Mouse (Mus musculus): ENCODE measurements around the gene Ovca2. TPM values are rescaled to one million over a fixed set of nuclear protein-coding genes. Genes with fewer than 3 reads are reported as not detected.

Gene Ovca2
- total RNA-seq, 1 experiment from 2014 or later: 17.1 TPM

GRCm38 (mm10) chr11:75200935-75201334 is 22.3 kb upstream of the Ovca2 start:
- ATAC-seq (replicated peaks in 1 of 2; ENCODE audit: insufficient read depth in 1 of 2, low FRiP score in 2 of 2, low TSS enrichment in 1 of 2, low read depth in 1 of 2, poor library complexity in 2 of 2, severe bottlenecking in 2 of 2): no peak

GRCm38 (mm10) chr11:75199951-75200350 is 21.3 kb upstream of the Ovca2 start:
- no peak for ATAC-seq (replicated peaks in 1 of 2; ENCODE audit: insufficient read depth in 1 of 2, low FRiP score in 2 of 2, low TSS enrichment in 1 of 2, low read depth in 1 of 2, poor library complexity in 2 of 2, severe bottlenecking in 2 of 2)

- no peak for ATAC-seq (replicated peaks in 1 of 2; ENCODE audit: insufficient read depth in 1 of 2, low FRiP score in 2 of 2, low TSS enrichment in 1 of 2, low read depth in 1 of 2, poor library complexity in 2 of 2, severe bottlenecking in 2 of 2)
Observed at GRCm38 (mm10) chr11:75198792-75199191, 20.2 kb upstream of the Ovca2 start.

- no peak for ATAC-seq (replicated peaks in 1 of 2; ENCODE audit: insufficient read depth in 1 of 2, low FRiP score in 2 of 2, low TSS enrichment in 1 of 2, low read depth in 1 of 2, poor library complexity in 2 of 2, severe bottlenecking in 2 of 2)
Observed at GRCm38 (mm10) chr11:75197956-75198355, 19.3 kb upstream of the Ovca2 start.

- no peak for ATAC-seq (replicated peaks in 1 of 2; ENCODE audit: insufficient read depth in 1 of 2, low FRiP score in 2 of 2, low TSS enrichment in 1 of 2, low read depth in 1 of 2, poor library complexity in 2 of 2, severe bottlenecking in 2 of 2)
Observed at GRCm38 (mm10) chr11:75196131-75196530, 17.5 kb upstream of the Ovca2 start.

- ATAC-seq (replicated peaks in 1 of 2; ENCODE audit: insufficient read depth in 1 of 2, low FRiP score in 2 of 2, low TSS enrichment in 1 of 2, low read depth in 1 of 2, poor library complexity in 2 of 2, severe bottlenecking in 2 of 2): no peak
Observed at GRCm38 (mm10) chr11:75194850-75195461, 16.3 kb upstream of the Ovca2 start.

GRCm38 (mm10) chr11:75194121-75194849 is 15.7 kb upstream of the Ovca2 start:
- ATAC-seq (replicated peaks in 1 of 2; ENCODE audit: insufficient read depth in 1 of 2, low FRiP score in 2 of 2, low TSS enrichment in 1 of 2, low read depth in 1 of 2, poor library complexity in 2 of 2, severe bottlenecking in 2 of 2): no peak

- ATAC-seq (replicated peaks in 1 of 2; ENCODE audit: insufficient read depth in 1 of 2, low FRiP score in 2 of 2, low TSS enrichment in 1 of 2, low read depth in 1 of 2, poor library complexity in 2 of 2, severe bottlenecking in 2 of 2): no peak
Observed at GRCm38 (mm10) chr11:75193256-75194071, 14.8 kb upstream of the Ovca2 start, which contains the start of gene Rtn4rl1. Gene Rtn4rl1 (plus strand): TSS chr11:75193783.

GRCm38 (mm10) chr11:75192336-75193214 is 13.9 kb upstream of the Ovca2 start:
- peak; percentile 56 to 68 for ATAC-seq (replicated peaks in 1 of 2; ENCODE audit: insufficient read depth in 1 of 2, low FRiP score in 2 of 2, low TSS enrichment in 1 of 2, low read depth in 1 of 2, poor library complexity in 2 of 2, severe bottlenecking in 2 of 2)

- ATAC-seq (replicated peaks in 1 of 2; ENCODE audit: insufficient read depth in 1 of 2, low FRiP score in 2 of 2, low TSS enrichment in 1 of 2, low read depth in 1 of 2, poor library complexity in 2 of 2, severe bottlenecking in 2 of 2): no peak
Observed at GRCm38 (mm10) chr11:75191841-75192240, 13.2 kb upstream of the Ovca2 start.

- no peak for ATAC-seq (replicated peaks in 1 of 2; ENCODE audit: insufficient read depth in 1 of 2, low FRiP score in 2 of 2, low TSS enrichment in 1 of 2, low read depth in 1 of 2, poor library complexity in 2 of 2, severe bottlenecking in 2 of 2)
Observed at GRCm38 (mm10) chr11:75190905-75191441, 12.3 kb upstream of the Ovca2 start, which contains the start of gene Dph1. Gene Dph1 (minus strand): TSS chr11:75191241.

- ATAC-seq (replicated peaks in 1 of 2; ENCODE audit: insufficient read depth in 1 of 2, low FRiP score in 2 of 2, low TSS enrichment in 1 of 2, low read depth in 1 of 2, poor library complexity in 2 of 2, severe bottlenecking in 2 of 2): peak; percentile 86 to 89
Observed at GRCm38 (mm10) chr11:75190371-75190724, 11.7 kb upstream of the Ovca2 start.

GRCm38 (mm10) chr11:75189713-75190370 is 11.2 kb upstream of the Ovca2 start:
- ATAC-seq (replicated peaks in 1 of 2; ENCODE audit: insufficient read depth in 1 of 2, low FRiP score in 2 of 2, low TSS enrichment in 1 of 2, low read depth in 1 of 2, poor library complexity in 2 of 2, severe bottlenecking in 2 of 2): peak in 1 of 2 experiments; percentile 3; a peak in 1 of 4 replicates

GRCm38 (mm10) chr11:75184986-75185385 is 6.4 kb upstream of the Ovca2 start:
- ATAC-seq (replicated peaks in 1 of 2; ENCODE audit: insufficient read depth in 1 of 2, low FRiP score in 2 of 2, low TSS enrichment in 1 of 2, low read depth in 1 of 2, poor library complexity in 2 of 2, severe bottlenecking in 2 of 2): no peak

GRCm38 (mm10) chr11:75184573-75184972 is 5.9 kb upstream of the Ovca2 start:
- ATAC-seq (replicated peaks in 1 of 2; ENCODE audit: insufficient read depth in 1 of 2, low FRiP score in 2 of 2, low TSS enrichment in 1 of 2, low read depth in 1 of 2, poor library complexity in 2 of 2, severe bottlenecking in 2 of 2): no peak

GRCm38 (mm10) chr11:75183917-75184570 is 5.4 kb upstream of the Ovca2 start:
- no peak for ATAC-seq (replicated peaks in 1 of 2; ENCODE audit: insufficient read depth in 1 of 2, low FRiP score in 2 of 2, low TSS enrichment in 1 of 2, low read depth in 1 of 2, poor library complexity in 2 of 2, severe bottlenecking in 2 of 2)
